In the genomic region with DNA sequence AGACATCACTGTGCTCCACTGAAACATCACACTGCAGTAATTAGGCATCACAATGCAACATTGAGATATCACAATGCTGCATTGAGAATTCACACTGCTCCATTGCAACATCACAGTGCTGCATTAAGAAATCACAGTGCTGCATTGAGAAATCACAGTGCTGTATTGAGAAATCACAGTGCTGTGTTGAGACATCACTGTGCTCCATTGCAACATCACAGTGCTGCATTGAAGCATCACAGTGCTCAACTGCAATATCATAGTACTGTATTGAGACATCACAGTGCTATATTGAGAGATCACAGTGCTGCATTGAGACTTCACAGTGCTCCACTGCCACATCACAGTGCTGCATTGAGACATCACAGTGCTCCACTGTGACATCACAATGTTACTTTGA, we compare ENCODE assay signal across 32 mouse cellular contexts. TPM values are rescaled to one million over a fixed set of nuclear protein-coding genes. Genes with fewer than 3 reads are reported as not detected.
A peak's percentile ranks its signal among the peaks of the same experiment; 100 is the strongest.
DNase-seq lines count a peak whose midpoint lies in the region; ATAC-seq and TF ChIP-seq lines count a peak whose summit lies in the region.
"Had no signal": no experiment of that assay in that cellular context is flagged by ENCODE, and none has a peak within 500 bp of the region (broad histone marks: within the 10 kb centered on the region; RNA-seq: fewer than 3 reads in every experiment).

No protein-coding gene starts in this region.

- no peak for TF ChIP-seq CTCF in C2C12 (IDR thresholded peaks at IDR 0.05; ENCODE audit: control insufficient read depth, insufficient read depth, insufficient read length)

- no peaks in the 10 kb centered on the region for H3K27me3 ChIP-seq in forebrain, embryonic 15.5 days
- no peaks in the 10 kb centered on the region for H3K27me3 ChIP-seq in forebrain, embryonic 14.5 days (replicated peaks; ENCODE audit: control insufficient read depth, insufficient read depth, low read length)
- no peaks in the 10 kb centered on the region for H3K27me3 ChIP-seq in C2C12 (ENCODE audit: control insufficient read depth, insufficient read depth, insufficient read length)
- H3K27me3 ChIP-seq in liver, embryonic 13.5 days: no peaks in the 10 kb centered on the region
- H3K27me3 ChIP-seq: embryonic facial prominence, embryonic 13.5 days; neural tube, embryonic 13.5 days had no signal

- ATAC-seq in forebrain, embryonic 15.5 days (replicated peaks): 0 out of 2 replicates have a peak, but pooled peaks have one; percentile 26
- ATAC-seq in forebrain, embryonic 14.5 days: no peak
- 0 out of 2 replicates have a peak, but pooled peaks have one; percentile 26 for ATAC-seq in liver, embryonic 13.5 days (ENCODE audit: low read depth)
- peak; percentile 63 for ATAC-seq in megakaryocyte progenitor cell, adult 5-6 weeks (replicated peaks; ENCODE audit: poor library complexity)
- ATAC-seq: activated CD4-positive, CD25-positive, alpha-beta regulatory T cell, adult 4 months; CD4-positive, CD25-positive, alpha-beta regulatory T cell, adult 4 months; forebrain, postnatal 0 days; hindbrain, embryonic 16.5 days; midbrain, embryonic 16.5 days had no signal

- DNase-seq in forebrain, embryonic 14.5 days (ENCODE audit: low spot score): no peak
- DNase-seq in liver, embryonic 13.5 days: no peak
- DNase-seq in layer of hippocampus, postnatal 36 days: no peak
- DNase-seq in lung, adult 18-20 months: no peak
- DNase-seq: adrenal gland, postnatal 10 days; cerebellum, adult 8-10 months; cerebellum, postnatal 25 days; forebrain, postnatal 0 days; gastrocnemius, postnatal 10 days; heart, postnatal 14 days; kidney, adult 18-20 months; kidney, postnatal 4 days; lung, postnatal 36 days; thymus, postnatal 4 days had no signal

- H3K9ac ChIP-seq in forebrain, embryonic 15.5 days (replicated peaks): no peak overlapping the region
- no peak overlapping the region for H3K9ac ChIP-seq in forebrain, embryonic 14.5 days (ENCODE audit: low read length)
- no peak overlapping the region for H3K9ac ChIP-seq in liver, embryonic 13.5 days
- H3K9ac ChIP-seq: embryonic facial prominence, embryonic 13.5 days; forebrain, postnatal 0 days; liver, embryonic 14.5 days; neural tube, embryonic 13.5 days had no signal

- H3K4me3 ChIP-seq in forebrain, embryonic 15.5 days: no peak overlapping the region
- H3K4me3 ChIP-seq in forebrain, embryonic 14.5 days (ENCODE audit: low read depth, low read length): no peak overlapping the region
- H3K4me3 ChIP-seq in C2C12 (ENCODE audit: insufficient read depth, poor library complexity, severe bottlenecking): no peak overlapping the region
- H3K4me3 ChIP-seq in liver, embryonic 13.5 days (replicated peaks): no peak overlapping the region
- H3K4me3 ChIP-seq: embryonic facial prominence, embryonic 13.5 days; forebrain, embryonic 10.5 days; hindbrain, embryonic 10.5 days; midbrain, embryonic 10.5 days; neural tube, embryonic 13.5 days had no signal

- H3K9me3 ChIP-seq in forebrain, embryonic 15.5 days: no peaks in the 10 kb centered on the region
- H3K9me3 ChIP-seq in forebrain, embryonic 14.5 days (replicated peaks; ENCODE audit: control insufficient read depth, low read length): no peaks in the 10 kb centered on the region
- no peaks in the 10 kb centered on the region for H3K9me3 ChIP-seq in liver, embryonic 13.5 days (replicated peaks)
- H3K9me3 ChIP-seq: embryonic facial prominence, embryonic 13.5 days; forebrain, embryonic 10.5 days; hindbrain, embryonic 10.5 days; midbrain, embryonic 10.5 days; neural tube, embryonic 13.5 days had no signal

- H3K27ac ChIP-seq in forebrain, embryonic 15.5 days (replicated peaks): no peak overlapping the region
- H3K27ac ChIP-seq in forebrain, embryonic 14.5 days (ENCODE audit: low read depth, low read length): no peak overlapping the region
- no peak overlapping the region for H3K27ac ChIP-seq in liver, embryonic 13.5 days
- H3K27ac ChIP-seq: embryonic facial prominence, embryonic 13.5 days; forebrain, embryonic 10.5 days; hindbrain, embryonic 10.5 days; kidney, postnatal 0 days; liver, embryonic 14.5 days; midbrain, embryonic 10.5 days; neural tube, embryonic 13.5 days had no signal

- H3K79me2 ChIP-seq in C2C12 (ENCODE audit: control insufficient read depth, insufficient read depth): no peaks in the 10 kb centered on the region

- H3K79me3 ChIP-seq in C2C12 (ENCODE audit: low read depth): no peaks in the 10 kb centered on the region

- no peaks in the 10 kb centered on the region for H3K36me3 ChIP-seq in forebrain, embryonic 15.5 days
- no peaks in the 10 kb centered on the region for H3K36me3 ChIP-seq in forebrain, embryonic 14.5 days (ENCODE audit: control insufficient read depth, insufficient read depth, low read length)
- H3K36me3 ChIP-seq in C2C12 (ENCODE audit: control insufficient read depth, insufficient read depth): no peaks in the 10 kb centered on the region
- H3K36me3 ChIP-seq in liver, embryonic 13.5 days: no peaks in the 10 kb centered on the region
- H3K36me3 ChIP-seq: embryonic facial prominence, embryonic 13.5 days; forebrain, embryonic 10.5 days; hindbrain, embryonic 10.5 days; midbrain, embryonic 10.5 days; neural tube, embryonic 13.5 days had no signal

- no peaks in the 10 kb centered on the region for H3K4me1 ChIP-seq in forebrain, embryonic 15.5 days
- H3K4me1 ChIP-seq in forebrain, embryonic 14.5 days (ENCODE audit: control insufficient read depth, insufficient read depth, low read length): no peaks in the 10 kb centered on the region
- no peaks in the 10 kb centered on the region for H3K4me1 ChIP-seq in liver, embryonic 13.5 days (replicated peaks)
- H3K4me1 ChIP-seq: embryonic facial prominence, embryonic 13.5 days; forebrain, embryonic 10.5 days; hindbrain, embryonic 10.5 days; midbrain, embryonic 10.5 days; neural tube, embryonic 13.5 days had no signal

- no peak overlapping the region for H3ac ChIP-seq in C2C12 (ENCODE audit: control insufficient read depth, insufficient read length, low read depth)

- no peak overlapping the region for H3K4me2 ChIP-seq in forebrain, embryonic 15.5 days (replicated peaks)
- H3K4me2 ChIP-seq in forebrain, embryonic 14.5 days (ENCODE audit: low read length): no peak overlapping the region
- no peak overlapping the region for H3K4me2 ChIP-seq in liver, embryonic 13.5 days
- H3K4me2 ChIP-seq: embryonic facial prominence, embryonic 13.5 days; neural tube, embryonic 13.5 days had no signal

TF ChIP-seq in C2C12, 6 proteins besides CTCF, POLR2A, EP300 and RAD21:
- TF ChIP-seq CEBPB (IDR thresholded peaks at IDR 0.05; ENCODE audit: low read depth) (peak; percentile 29), MYOD1 (IDR thresholded peaks at IDR 0.05; ENCODE audit: control insufficient read depth, insufficient read length, low read depth) (no peak), MYOG (IDR thresholded peaks at IDR 0.05; ENCODE audit: control insufficient read depth, extremely low read depth, insufficient read length) (no peak), FOSL1 (IDR thresholded peaks at IDR 0.05; ENCODE audit: insufficient read depth, low read length, poor library complexity, severe bottlenecking) (no peak)

RNA-seq across cellular contexts. Expression of a gene that starts 46.6 kb away (rescaled TPM):
- polyA plus RNA-seq in forebrain, embryonic 15.5 days (2015; fragmentation: Nextera tagmentation; extraction: Ambion mirVana): 0.15 TPM in 1 of 2 replicates, not detected in the other
- polyA plus RNA-seq in forebrain, embryonic 14.5 days (2014; fragmentation: Nextera tagmentation; extraction: Ambion mirVana): not detected in 2 replicates
- polyA plus RNA-seq in C2C12 (2012; fragmentation: generic; extraction: Trizol): not detected
- 0.17 and 0.41 TPM in 2 replicates for polyA plus RNA-seq in liver, embryonic 13.5 days (2015; fragmentation: Nextera tagmentation; extraction: Ambion mirVana)
- total RNA-seq in megakaryocyte progenitor cell, adult 5-6 weeks (2015): not detected in 2 replicates
- not detected in 2 replicates for total RNA-seq in megakaryocyte progenitor cell, adult 5-6 weeks (2017)
- not detected for total RNA-seq in layer of hippocampus, postnatal 36 days (2021)
- total RNA-seq: forebrain, postnatal 0 days; gastrocnemius, postnatal 10 days; left cerebral cortex, adult 18-20 months; left cerebral cortex, postnatal 14 days had no signal
- polyA plus RNA-seq: CD4-positive, CD25-positive, alpha-beta regulatory T cell, adult 4 months; limb, embryonic 11.5 days; testis, adult 2 months had no signal
